Mouse (Mus musculus) kidney, adult 2 months (tissue): ENCODE measurements around the gene Tepp. TPM values are rescaled to one million over a fixed set of nuclear protein-coding genes. Genes with fewer than 3 reads are reported as not detected.
A peak's percentile ranks its signal among the peaks of the same experiment; 100 is the strongest.

ENCODE experiments used
- DNase-seq: peaks from one replicate; pipeline ENCODE4 v3.0.0; 2021
- H3K27ac ChIP-seq: fragments of 200-500 bp; 2 replicates; pipeline ENCODE4 v1.5.1; 2012; ENCODE audit warnings: low read depth, low read length, control low read depth, inconsistent platforms; ENCODE audit not compliant: insufficient read depth
- H3K27me3 ChIP-seq: fragments of 200-500 bp; replicated peaks from 2 replicates; pipeline ENCODE4 v1.6.1; 2012; ENCODE audit warnings: mild to moderate bottlenecking, moderate library complexity, low read length, inconsistent platforms; ENCODE audit not compliant: control insufficient read depth, insufficient read depth
- H3K36me3 ChIP-seq: fragments of 200-500 bp; 2 replicates; pipeline ENCODE4 v1.6.1; 2012; ENCODE audit warnings: mild to moderate bottlenecking, moderate library complexity, low read length, inconsistent platforms; ENCODE audit not compliant: control insufficient read depth, insufficient read depth
- H3K4me1 ChIP-seq: fragments of 200-500 bp; 2 replicates; pipeline ENCODE4 v1.6.1; 2011; ENCODE audit warnings: low read length; ENCODE audit not compliant: control insufficient read depth, insufficient read depth
- H3K4me3 ChIP-seq: fragments of 200-500 bp; 2 replicates; pipeline ENCODE4 v1.5.1; 2011; ENCODE audit warnings: mild to moderate bottlenecking, low read depth, low read length, control low read depth; ENCODE audit not compliant: insufficient read depth
- CTCF ChIP-seq: fragments of 200-500 bp; conservative IDR thresholded peaks from 2 replicates; pipeline ENCODE4 v1.5.1; 2011; ENCODE audit warnings: low read depth, mild to moderate bottlenecking, control low read depth, low read length, moderate library complexity, mixed read lengths; ENCODE audit not compliant: insufficient read depth, insufficient read length
- POLR2A ChIP-seq: fragments of 200-500 bp; IDR thresholded peaks from one replicate; pipeline ENCODE4 v1.6.1; 2011; ENCODE audit warnings: low read depth, low read length, control low read depth
- WGBS: fragments of 180-500 bp; shearing (Covaris S2); methylation state at CpG from one replicate; pipeline ENCODE4 v1.1.7; 2018; 5-methylcytosine and 5-hydroxymethylcytosine counted together
- polyA plus RNA-seq: library from polyadenylated mRNA; depleted of rRNA; stranded (reverse); fragments of >200 nt; gene quantifications from 2 replicates; pipeline ENCODE4 v1.2.3, GENCODE M21; 2012

The Tepp gene
- polyA plus RNA-seq, 1 experiment, result 0.41 TPM

GRCm38 (mm10) chr8:95315350-95315749 is 5.0 kb downstream of the Tepp start:
- H3K4me3 ChIP-seq, result no peak overlapping the region

DNA sequence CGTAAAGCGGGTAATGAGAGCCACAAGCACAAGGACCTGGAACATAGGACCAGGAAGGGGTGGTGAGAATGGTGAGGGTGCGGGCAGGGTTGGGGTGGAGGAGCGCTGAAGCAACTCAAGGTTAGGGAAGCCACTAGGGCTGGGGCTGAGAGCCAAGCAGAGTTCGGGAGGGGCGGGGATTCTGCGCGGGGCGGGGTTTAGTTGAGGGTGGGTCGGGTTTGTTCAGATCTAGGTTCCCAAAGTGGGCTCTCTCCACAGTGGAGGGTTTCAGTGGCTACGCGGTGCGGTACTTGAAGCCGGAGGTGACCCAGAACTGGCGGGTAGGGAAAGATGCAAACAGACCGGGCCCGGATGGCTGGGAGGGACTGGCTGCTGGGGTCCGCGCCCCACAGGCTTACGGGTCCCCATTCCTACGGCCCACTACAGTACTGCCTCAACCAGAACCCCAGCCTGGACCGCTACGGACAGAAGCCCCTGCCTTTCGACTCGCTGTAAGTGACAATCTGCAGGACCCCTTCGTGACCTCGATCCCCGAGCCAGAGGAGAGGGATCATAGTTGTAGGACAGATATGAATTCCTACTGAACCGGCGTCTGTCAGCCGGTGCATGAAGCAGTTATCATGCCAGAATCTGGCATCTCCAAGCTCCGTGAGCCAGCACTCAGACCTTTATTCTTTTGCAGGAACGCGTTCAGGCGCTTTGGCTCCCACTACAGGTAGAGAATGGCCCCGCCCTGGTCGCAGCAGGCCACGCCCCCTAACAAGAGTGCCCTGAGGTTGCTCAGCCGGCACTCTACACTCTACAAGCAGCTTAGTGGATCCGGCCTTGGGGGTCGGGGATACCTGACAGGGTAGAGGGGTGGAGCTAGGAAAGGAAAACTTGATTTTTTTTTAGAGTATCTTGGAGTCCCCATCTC is 10.1 kb downstream of the Tepp start:
- peak; percentile 90 for DNase-seq
- H3K4me1 ChIP-seq, result peaks cover 5% of the 10 kb centered on the region; the same call in 1 of the 2 replicates
- peak overlapping the region; percentile 34 for H3K4me3 ChIP-seq
- no peaks in the 10 kb centered on the region for H3K27me3 ChIP-seq
- no peak overlapping the region for H3K27ac ChIP-seq
- WGBS, result 4% methylated on average over 41 of the region's 41 CpGs
- TF ChIP-seq POLR2A, result no peak
- TF ChIP-seq CTCF, result peak; percentile 49; the same call in 1 of the 2 replicates
- H3K36me3 ChIP-seq, result no peaks in the 10 kb centered on the region

More at GRCm38 (mm10) chr8:95315350-95315749, 5.0 kb downstream of the Tepp start:
- H3K27me3 ChIP-seq, result no peaks in the 10 kb centered on the region
- DNase-seq, result peak; percentile 58
- no peak for TF ChIP-seq POLR2A
- no peak for TF ChIP-seq CTCF
- H3K27ac ChIP-seq, result peak overlapping the region; percentile 22; the same call in 1 of the 2 replicates
- H3K4me1 ChIP-seq, result peaks cover 9% of the 10 kb centered on the region; the same call in 1 of the 2 replicates
- 59% methylated on average over 1 of the region's 1 CpGs for WGBS
- H3K36me3 ChIP-seq, result no peaks in the 10 kb centered on the region

- no peak overlapping the region for H3K4me3 ChIP-seq
- no peak for DNase-seq
- no peak for TF ChIP-seq CTCF
- TF ChIP-seq POLR2A, result no peak
- H3K36me3 ChIP-seq, result no peaks in the 10 kb centered on the region
- H3K4me1 ChIP-seq, result 0 out of 2 replicates have a peak, but pooled peaks cover 5% of the 10 kb centered on the region
- WGBS, result 53% methylated on average over 3 of the region's 3 CpGs
- no peaks in the 10 kb centered on the region for H3K27me3 ChIP-seq
- no peak overlapping the region for H3K27ac ChIP-seq
These were observed 12.8 kb downstream of the Tepp start for GRCm38 (mm10) chr8:95323201-95323600.

DNA sequence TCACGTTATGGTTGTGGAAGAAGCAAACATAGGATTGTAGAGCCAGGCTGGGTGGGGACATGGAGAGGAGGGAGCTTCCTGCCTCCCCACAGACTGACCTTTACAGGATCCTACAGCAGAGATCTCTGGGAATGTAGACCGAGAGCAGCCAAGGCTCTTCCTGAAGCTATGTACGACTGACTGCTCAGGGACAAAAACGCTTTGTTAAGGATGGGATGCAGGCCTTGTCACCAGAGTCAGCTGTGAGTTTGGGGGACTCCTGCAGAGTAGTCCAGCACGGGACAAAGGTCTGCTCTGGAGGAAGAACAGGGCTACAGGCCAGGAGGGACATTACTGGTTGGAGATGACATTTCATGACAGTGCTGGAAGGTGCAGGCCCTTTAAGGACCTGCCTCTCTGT is 14.3 kb downstream of the Tepp start:
- WGBS, result 51% methylated on average over 5 of the region's 5 CpGs
- Histone ChIP-seq H3K27ac (no peak overlapping the region), H3K4me3 (no peak overlapping the region), H3K4me1 (0 out of 2 replicates have a peak, but pooled peaks cover 5% of the 10 kb centered on the region), H3K36me3 (no peaks in the 10 kb centered on the region), H3K27me3 (no peaks in the 10 kb centered on the region)
- no peak for DNase-seq
- TF ChIP-seq CTCF (no peak), POLR2A (no peak)

GRCm38 (mm10) chr8:95326822-95327221 is 16.5 kb downstream of the Tepp start:
- 69% methylated on average over 5 of the region's 5 CpGs for WGBS
- H3K4me3 ChIP-seq, result no peak overlapping the region
- no peak for DNase-seq

DNA sequence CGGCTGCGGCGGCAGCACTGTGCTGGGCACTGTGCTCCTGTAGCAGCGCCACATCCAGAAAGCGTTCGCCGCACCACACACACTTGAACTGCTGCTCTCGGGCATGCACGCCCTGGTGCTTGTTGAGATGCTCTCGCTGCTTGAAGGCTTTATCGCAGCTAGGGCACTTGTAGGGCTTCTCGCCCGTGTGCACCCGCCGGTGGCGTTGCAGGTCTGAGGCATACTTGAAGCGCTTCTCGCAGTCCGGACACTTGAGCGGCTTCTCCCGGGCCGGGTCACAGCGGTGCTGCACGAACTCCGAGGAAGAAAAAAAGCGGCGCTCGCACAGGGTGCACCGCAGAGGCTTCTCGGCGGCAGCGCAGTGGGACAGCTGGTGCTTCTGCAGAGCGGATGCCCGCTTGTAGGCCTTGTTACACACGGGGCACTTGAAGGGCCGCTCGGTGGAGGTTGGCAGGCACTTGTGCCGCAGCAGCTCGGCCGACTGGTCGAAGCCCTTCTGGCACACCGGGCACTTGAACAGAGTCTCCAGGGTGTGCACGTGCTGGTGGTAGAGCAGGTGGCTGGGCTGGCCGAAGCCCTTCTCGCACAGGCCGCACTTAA is 17.6 kb downstream of the Tepp start:
- 92% methylated on average over 46 of the region's 46 CpGs for WGBS
- Histone ChIP-seq H3K36me3 (no peaks in the 10 kb centered on the region), H3K27ac (no peak overlapping the region), H3K27me3 (no peaks in the 10 kb centered on the region), H3K4me3 (no peak overlapping the region), H3K4me1 (peaks cover 5% of the 10 kb centered on the region; the same call in 1 of the 2 replicates)
- no peak for TF ChIP-seq POLR2A
- no peak for TF ChIP-seq CTCF
- no peak for DNase-seq

More at GRCm38 (mm10) chr8:95326822-95327221, 16.5 kb downstream of the Tepp start:
- Histone ChIP-seq H3K4me1 (peaks cover 3% of the 10 kb centered on the region; the same call in 1 of the 2 replicates), H3K27ac (no peak overlapping the region), H3K27me3 (no peaks in the 10 kb centered on the region), H3K36me3 (no peaks in the 10 kb centered on the region)
- TF ChIP-seq POLR2A (no peak), CTCF (no peak)

GRCm38 (mm10) chr8:95330367-95330766 is 20.0 kb downstream of the Tepp start:
- Histone ChIP-seq H3K4me3 (no peak overlapping the region), H3K27ac (no peak overlapping the region), H3K36me3 (no peaks in the 10 kb centered on the region), H3K4me1 (peaks cover 7% of the 10 kb centered on the region; the same call in 1 of the 2 replicates), H3K27me3 (no peaks in the 10 kb centered on the region)
- DNase-seq, result no peak
- 76% methylated on average over 1 of the region's 1 CpGs for WGBS
- TF ChIP-seq CTCF (no peak), POLR2A (no peak)
